Mouse (Mus musculus): Measurements from ENCODE around the gene Btbd2.

DNA sequence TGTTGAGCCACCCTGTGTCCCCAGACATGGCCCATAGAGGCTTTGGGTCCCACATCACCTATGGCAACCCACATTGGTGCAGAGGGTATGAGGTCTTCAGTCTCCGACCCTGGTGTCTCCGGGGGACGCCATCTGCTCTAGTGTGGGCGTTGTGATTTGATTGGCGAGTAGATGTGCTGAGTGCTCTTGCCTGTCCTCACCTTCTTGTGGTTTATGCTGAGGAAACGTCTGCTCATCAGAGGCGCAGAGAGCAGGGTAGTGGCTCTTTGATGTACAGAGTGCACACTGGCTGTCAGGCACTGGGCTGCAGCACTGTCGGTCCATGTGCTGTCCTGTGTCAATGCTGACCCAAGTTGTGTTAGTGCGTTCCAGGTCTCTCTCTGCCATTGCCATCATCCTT is 27.9 kb downstream of the Btbd2 start:
- TF ChIP-seq CTCF (IDR thresholded peaks at IDR 0.05; ENCODE audit: insufficient read depth, low read depth, low read length) (no peak), POLR2A (IDR thresholded peaks at IDR 0.05; ENCODE audit: insufficient read depth, low read depth, low read length) (no peak)

Data from olfactory bulb, adult 2 months (tissue).